Mouse (Mus musculus): ENCODE results near the gene Swsap1. TPM values are rescaled to one million over a fixed set of nuclear protein-coding genes. Genes with fewer than 3 reads are reported as not detected.

Swsap1 gene
- polyA plus RNA-seq, 1 experiment from 2014 or later: 6.9 TPM

Other genes starting within 250 kb of the Swsap1 start
- 36.6 and 42.9 TPM in 2 replicates for gene Ldlr, start 232.3 kb upstream of the Swsap1 start, polyA plus RNA-seq (2016; fragmentation: Nextera tagmentation; extraction: Ambion mirVana)
- gene Spc24, start 195.5 kb upstream of the Swsap1 start, polyA plus RNA-seq (2016; fragmentation: Nextera tagmentation; extraction: Ambion mirVana): 112 and 160 TPM in 2 replicates
- 16.4 and 16.9 TPM in 2 replicates for gene Kank2, start 157.0 kb upstream of the Swsap1 start, polyA plus RNA-seq (2016; fragmentation: Nextera tagmentation; extraction: Ambion mirVana)
- gene Angptl8, start 120.2 kb upstream of the Swsap1 start, polyA plus RNA-seq (2016; fragmentation: Nextera tagmentation; extraction: Ambion mirVana): 2.5 and 5.7 TPM in 2 replicates
- 47.9 and 56.9 TPM in 2 replicates for gene Dock6, start 103.1 kb upstream of the Swsap1 start, polyA plus RNA-seq (2016; fragmentation: Nextera tagmentation; extraction: Ambion mirVana)
- gene Rab3d, start 37.6 kb upstream of the Swsap1 start, polyA plus RNA-seq (2016; fragmentation: Nextera tagmentation; extraction: Ambion mirVana): 6.2 and 6.8 TPM in 2 replicates
- 3.6 and 4.2 TPM in 2 replicates for gene Ccdc159, start 28.3 kb upstream of the Swsap1 start, polyA plus RNA-seq (2016; fragmentation: Nextera tagmentation; extraction: Ambion mirVana)
- gene Tmem205, start 28.2 kb upstream of the Swsap1 start, polyA plus RNA-seq (2016; fragmentation: Nextera tagmentation; extraction: Ambion mirVana): 50.1 and 52.6 TPM in 2 replicates
- 6.5 and 7.0 TPM in 2 replicates for gene Plppr2, start 18.7 kb upstream of the Swsap1 start, polyA plus RNA-seq (2016; fragmentation: Nextera tagmentation; extraction: Ambion mirVana)
- gene Epor, start 7.8 kb downstream of the Swsap1 start, polyA plus RNA-seq (2016; fragmentation: Nextera tagmentation; extraction: Ambion mirVana): 25.0 and 25.9 TPM in 2 replicates
- gene Rgl3, start 33.7 kb downstream of the Swsap1 start, polyA plus RNA-seq (2016; fragmentation: Nextera tagmentation; extraction: Ambion mirVana): 1.8 and 2.3 TPM in 2 replicates
- gene Ccdc151, start 46.9 kb downstream of the Swsap1 start, polyA plus RNA-seq (2016; fragmentation: Nextera tagmentation; extraction: Ambion mirVana): 0.20 and 0.75 TPM in 2 replicates
- gene Prkcsh, start 47.1 kb downstream of the Swsap1 start, polyA plus RNA-seq (2016; fragmentation: Nextera tagmentation; extraction: Ambion mirVana): 89.8 and 106 TPM in 2 replicates
- 0.15 and 0.29 TPM in 2 replicates for gene Elavl3, start 96.3 kb downstream of the Swsap1 start, polyA plus RNA-seq (2016; fragmentation: Nextera tagmentation; extraction: Ambion mirVana)
- not detected in 2 replicates for gene Gm49318, start 115.5 kb downstream of the Swsap1 start, polyA plus RNA-seq (2016; fragmentation: Nextera tagmentation; extraction: Ambion mirVana)
- gene Zfp653, start 115.6 kb downstream of the Swsap1 start, polyA plus RNA-seq (2016; fragmentation: Nextera tagmentation; extraction: Ambion mirVana): 9.6 and 10.8 TPM in 2 replicates
- 58.4 and 65.6 TPM in 2 replicates for gene Ecsit, start 129.7 kb downstream of the Swsap1 start, polyA plus RNA-seq (2016; fragmentation: Nextera tagmentation; extraction: Ambion mirVana)
- gene Cnn1, start 143.5 kb downstream of the Swsap1 start, polyA plus RNA-seq (2016; fragmentation: Nextera tagmentation; extraction: Ambion mirVana): 246 and 375 TPM in 2 replicates
- gene Elof1, start 161.4 kb downstream of the Swsap1 start, polyA plus RNA-seq (2016; fragmentation: Nextera tagmentation; extraction: Ambion mirVana): 149 and 176 TPM in 2 replicates
- gene Acp5, start 180.0 kb downstream of the Swsap1 start, polyA plus RNA-seq (2016; fragmentation: Nextera tagmentation; extraction: Ambion mirVana): 62.3 and 67.2 TPM in 2 replicates
- gene Pigyl, start 201.1 kb downstream of the Swsap1 start, polyA plus RNA-seq (2016; fragmentation: Nextera tagmentation; extraction: Ambion mirVana): 44.7 and 60.3 TPM in 2 replicates
- gene Zfp872, start 232.3 kb downstream of the Swsap1 start, polyA plus RNA-seq (2016; fragmentation: Nextera tagmentation; extraction: Ambion mirVana): 0.11 TPM in 2 replicates

Measured in heart, embryonic 10.5 days (tissue).